Mouse (Mus musculus) forebrain, embryonic 16.5 days (tissue): ENCODE data around the gene Ifnlr1. TPM values are rescaled to one million over a fixed set of nuclear protein-coding genes. Genes with fewer than 3 reads are reported as not detected.

Experiments used
- ATAC-seq: fragments of 200-750 bp; cut with Nextera tagmentation; 2 replicates; pipeline ENCODE4 v1.8.0; 2017; ENCODE audit warnings: mild to moderate bottlenecking, moderate library complexity
- H3K27ac ChIP-seq: fragments of 300-500 bp; sonication (generic); 2 replicates; pipeline ENCODE4 v1.5.1; 2014; ENCODE audit warnings: low read length, control low read depth
- H3K27me3 ChIP-seq: fragments of 300-500 bp; sonication (generic); replicated peaks from 2 replicates; pipeline ENCODE4 v1.6.1; 2014; ENCODE audit warnings: low read length; ENCODE audit not compliant: control insufficient read depth, insufficient read depth
- H3K36me3 ChIP-seq: fragments of 300-500 bp; sonication (generic); 2 replicates; pipeline ENCODE4 v1.6.1; 2014; ENCODE audit not compliant: control insufficient read depth, insufficient read depth
- H3K4me1 ChIP-seq: fragments of 300-500 bp; sonication (generic); replicated peaks from 2 replicates; pipeline ENCODE4 v1.6.1; 2014; ENCODE audit warnings: low read length; ENCODE audit not compliant: control insufficient read depth, insufficient read depth
- H3K4me2 ChIP-seq: fragments of 300-500 bp; sonication (generic); 2 replicates; pipeline ENCODE4 v1.6.1; 2014; ENCODE audit warnings: mild to moderate bottlenecking, low read length, control low read depth
- H3K4me3 ChIP-seq: fragments of 300-500 bp; sonication (generic); replicated peaks from 2 replicates; pipeline ENCODE4 v1.5.1; 2014; ENCODE audit warnings: mild to moderate bottlenecking, low read length, control low read depth
- H3K9ac ChIP-seq: fragments of 300-500 bp; sonication (generic); replicated peaks from 2 replicates; pipeline ENCODE4 v1.6.1; 2014; ENCODE audit warnings: low read depth, low read length, control low read depth
- H3K9me3 ChIP-seq: fragments of 300-500 bp; sonication (generic); 2 replicates; pipeline ENCODE4 v1.6.1; 2016; ENCODE audit warnings: low read length; ENCODE audit not compliant: control insufficient read depth
- WGBS: fragments of 180-500 bp; shearing (Covaris S2); extraction: QIAGEN DNeasy Blood & Tissue Kit; methylation state at CpG from one replicate; pipeline ENCODE4 v1.1.7; 2014; 5-methylcytosine and 5-hydroxymethylcytosine counted together
- polyA plus RNA-seq: library from polyadenylated mRNA; unstranded; fragments of >200 nt; fragmentation: Nextera tagmentation; extraction: Ambion mirVana; gene quantifications from 2 replicates; pipeline ENCODE4 v1.2.1, GENCODE M21; 2015

The Ifnlr1 gene
- polyA plus RNA-seq, 1 experiment from 2014 or later = 0.18 TPM

- H3K27ac ChIP-seq = no peak overlapping the region
- H3K27me3 ChIP-seq = no peaks in the 10 kb centered on the region
- no peak overlapping the region for H3K4me2 ChIP-seq
- WGBS = 59% methylated on average over 5 of the region's 6 CpGs
- H3K4me3 ChIP-seq = no peak overlapping the region
- no peaks in the 10 kb centered on the region for H3K36me3 ChIP-seq
- no peak for ATAC-seq
- H3K9ac ChIP-seq = no peak overlapping the region
- H3K9me3 ChIP-seq = no peaks in the 10 kb centered on the region
- H3K4me1 ChIP-seq = peaks cover 5% of the 10 kb centered on the region
Observed at GRCm38 (mm10) chr4:135661082-135661809, 24.8 kb upstream of the Ifnlr1 start.

GRCm38 (mm10) chr4:135661994-135662393 lies 24.1 kb upstream of the Ifnlr1 start:
- ATAC-seq = no peak
- 0 out of 2 replicates have a peak, but pooled peaks cover 1% of the 10 kb centered on the region for H3K27me3 ChIP-seq
- H3K36me3 ChIP-seq = no peaks in the 10 kb centered on the region
- H3K27ac ChIP-seq = no peak overlapping the region
- H3K4me1 ChIP-seq = no peaks in the 10 kb centered on the region
- H3K4me3 ChIP-seq = no peak overlapping the region
- 86% methylated on average over 6 of the region's 6 CpGs for WGBS
- H3K4me2 ChIP-seq = no peak overlapping the region
- H3K9ac ChIP-seq = no peak overlapping the region
- no peaks in the 10 kb centered on the region for H3K9me3 ChIP-seq

GRCm38 (mm10) chr4:135664656-135665055 lies 21.4 kb upstream of the Ifnlr1 start:
- H3K9me3 ChIP-seq = no peaks in the 10 kb centered on the region
- H3K4me1 ChIP-seq = 0 out of 2 replicates have a peak, but pooled peaks cover 2% of the 10 kb centered on the region
- H3K36me3 ChIP-seq = no peaks in the 10 kb centered on the region
- H3K4me3 ChIP-seq = no peak overlapping the region
- WGBS = 88% methylated on average over 6 of the region's 6 CpGs
- no peak for ATAC-seq
- H3K27me3 ChIP-seq = 0 out of 2 replicates have a peak, but pooled peaks cover 2% of the 10 kb centered on the region
- H3K27ac ChIP-seq = no peak overlapping the region
- no peak overlapping the region for H3K9ac ChIP-seq
- H3K4me2 ChIP-seq = no peak overlapping the region

- Histone ChIP-seq H3K4me1 (0 out of 2 replicates have a peak, but pooled peaks cover 2% of the 10 kb centered on the region), H3K9ac (no peak overlapping the region)
- ATAC-seq = no peak
Observed at GRCm38 (mm10) chr4:135666192-135666975, 19.7 kb upstream of the Ifnlr1 start.

DNA sequence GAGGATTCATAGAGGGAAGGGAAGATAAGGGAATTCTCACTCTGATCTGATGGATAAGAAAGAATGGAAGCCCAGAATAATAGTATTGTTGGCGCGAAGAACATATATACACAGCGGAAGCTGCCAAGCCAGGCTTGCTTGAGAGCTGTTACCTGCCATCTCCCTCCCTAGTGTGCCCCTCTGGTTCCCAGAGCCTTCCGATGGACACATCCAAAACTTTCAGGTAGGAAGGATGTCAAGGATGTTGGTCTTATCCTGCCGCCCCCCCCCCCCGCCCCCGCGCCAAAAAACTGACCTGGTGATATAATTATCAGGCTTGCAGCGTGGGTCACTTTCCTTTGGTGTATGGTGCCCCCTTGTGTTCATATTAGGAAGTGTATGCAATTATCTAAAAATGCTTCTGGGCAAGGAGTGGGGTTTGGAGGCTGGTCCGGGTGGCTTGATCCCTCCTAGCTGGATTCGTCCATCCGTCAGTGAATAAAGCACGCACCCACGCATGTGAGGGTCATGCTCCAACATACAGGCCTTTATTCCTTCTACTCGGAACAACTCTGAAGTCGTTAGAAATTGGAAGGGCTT lies 18.7 kb upstream of the Ifnlr1 start:
- WGBS = 15% methylated on average over 16 of the region's 16 CpGs
- H3K36me3 ChIP-seq = no peaks in the 10 kb centered on the region
- no peak overlapping the region for H3K9ac ChIP-seq
- no peak for ATAC-seq
- 0 out of 2 replicates have a peak, but pooled peaks cover 2% of the 10 kb centered on the region for H3K27me3 ChIP-seq
- H3K4me3 ChIP-seq = no peak overlapping the region
- H3K4me1 ChIP-seq = 0 out of 2 replicates have a peak, but pooled peaks cover 2% of the 10 kb centered on the region
- H3K27ac ChIP-seq = no peak overlapping the region
- H3K9me3 ChIP-seq = no peaks in the 10 kb centered on the region
- peak overlapping the region; percentile 26; the same call in 1 of the 2 replicates for H3K4me2 ChIP-seq

More at GRCm38 (mm10) chr4:135666192-135666975, 19.7 kb upstream of the Ifnlr1 start:
- H3K4me2 ChIP-seq = no peak overlapping the region
- no peaks in the 10 kb centered on the region for H3K9me3 ChIP-seq
- no peak overlapping the region for H3K27ac ChIP-seq
- 62% methylated on average over 17 of the region's 17 CpGs for WGBS
- 0 out of 2 replicates have a peak, but pooled peaks cover 2% of the 10 kb centered on the region for H3K27me3 ChIP-seq
- no peaks in the 10 kb centered on the region for H3K36me3 ChIP-seq
- no peak overlapping the region for H3K4me3 ChIP-seq

GRCm38 (mm10) chr4:135673507-135673906 lies 12.6 kb upstream of the Ifnlr1 start:
- Histone ChIP-seq H3K27me3 (no peaks in the 10 kb centered on the region), H3K27ac (no peak overlapping the region), H3K4me3 (no peak overlapping the region), H3K4me2 (no peak overlapping the region), H3K36me3 (no peaks in the 10 kb centered on the region), H3K9me3 (no peaks in the 10 kb centered on the region), H3K9ac (no peak overlapping the region), H3K4me1 (no peaks in the 10 kb centered on the region)
- no peak for ATAC-seq
- WGBS = 77% methylated on average over 3 of the region's 3 CpGs

- Histone ChIP-seq H3K4me2 (no peak overlapping the region), H3K27ac (no peak overlapping the region), H3K4me3 (no peak overlapping the region), H3K9ac (no peak overlapping the region), H3K36me3 (no peaks in the 10 kb centered on the region), H3K4me1 (no peaks in the 10 kb centered on the region), H3K27me3 (no peaks in the 10 kb centered on the region), H3K9me3 (no peaks in the 10 kb centered on the region)
- ATAC-seq = no peak
- 61% methylated on average over 9 of the region's 9 CpGs for WGBS
Observed at GRCm38 (mm10) chr4:135674993-135675392, 11.1 kb upstream of the Ifnlr1 start.

DNA sequence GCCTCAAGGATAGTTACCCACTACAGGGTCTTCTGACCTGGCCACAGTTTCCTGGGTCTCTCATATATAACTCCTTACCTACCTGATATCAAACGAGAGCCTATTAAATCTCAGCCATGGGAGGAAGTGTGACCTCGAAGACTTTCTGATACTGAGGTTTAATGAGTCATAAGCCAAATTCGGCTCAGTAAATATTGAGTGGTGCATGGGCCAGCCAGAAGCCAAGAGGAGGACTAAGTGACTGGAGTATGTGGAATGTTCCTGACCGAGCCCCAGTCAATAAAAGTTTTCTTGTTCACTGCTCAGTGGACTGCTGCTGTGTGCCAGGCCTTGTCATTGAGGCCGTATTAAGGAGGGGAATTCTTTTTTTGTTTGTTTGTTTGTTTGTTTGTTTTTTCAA lies 9.6 kb upstream of the Ifnlr1 start:
- Histone ChIP-seq H3K27me3 (no peaks in the 10 kb centered on the region), H3K4me2 (no peak overlapping the region), H3K36me3 (no peaks in the 10 kb centered on the region), H3K27ac (no peak overlapping the region), H3K9ac (no peak overlapping the region), H3K4me1 (no peaks in the 10 kb centered on the region), H3K4me3 (no peak overlapping the region), H3K9me3 (no peaks in the 10 kb centered on the region)
- ATAC-seq = no peak
- WGBS = 83% methylated on average over 5 of the region's 5 CpGs

GRCm38 (mm10) chr4:135679316-135679715 lies 6.8 kb upstream of the Ifnlr1 start:
- Histone ChIP-seq H3K9me3 (no peaks in the 10 kb centered on the region), H3K4me1 (no peaks in the 10 kb centered on the region), H3K4me2 (no peak overlapping the region), H3K27ac (no peak overlapping the region), H3K4me3 (no peak overlapping the region), H3K27me3 (0 out of 2 replicates have a peak, but pooled peaks cover 5% of the 10 kb centered on the region), H3K36me3 (no peaks in the 10 kb centered on the region), H3K9ac (no peak overlapping the region)
- WGBS = 81% methylated on average over 4 of the region's 4 CpGs
- no peak for ATAC-seq
